ENCODE assay signal across 8 mouse cellular contexts in genomic region chr2:93199531-93199974, GRCm38 (mm10). TPM values are rescaled to one million over a fixed set of nuclear protein-coding genes. Genes with fewer than 3 reads are reported as not detected.
DNase-seq lines count a peak whose midpoint lies in the region; ATAC-seq and TF ChIP-seq lines count a peak whose summit lies in the region.

No protein-coding gene starts in this region.

- H3K27me3 ChIP-seq in heart, embryonic 12.5 days (replicated peaks), result no peaks in the 10 kb centered on the region; the same call in 1 of the 2 replicates
- no peaks in the 10 kb centered on the region for H3K27me3 ChIP-seq in lung, postnatal 0 days (replicated peaks; ENCODE audit: insufficient read depth, low read length)

- H3K4me3 ChIP-seq in heart, embryonic 12.5 days, result no peak overlapping the region
- no peak overlapping the region for H3K4me3 ChIP-seq in lung, postnatal 0 days (ENCODE audit: low read depth, low read length)

- peak; percentile 73 to 87 for DNase-seq in adrenal gland, adult (ENCODE audit: inconsistent age in 2 of 2, low spot score in 1 of 2)
- no peak for DNase-seq in adrenal gland, postnatal 4 days (ENCODE audit: low spot score in 2 of 2)
- DNase-seq in adrenal gland, adult 8-10 months, result peak; percentile 64
- peak; percentile 66 for DNase-seq in embryo, embryonic 9.5 days (ENCODE audit: extremely low spot score)
- peak; percentile 86 for DNase-seq in kidney, adult 9 months
- DNase-seq in lung, postnatal 0 days (ENCODE audit: low spot score), result peak; percentile 57
- DNase-seq in retina, postnatal 1 day, result peak; percentile 81

- no peak overlapping the region for H3K27ac ChIP-seq in heart, embryonic 12.5 days (ENCODE audit: poor library complexity, severe bottlenecking)
- no peak overlapping the region for H3K27ac ChIP-seq in lung, postnatal 0 days (ENCODE audit: low read length)

- H3K9me3 ChIP-seq in heart, embryonic 12.5 days (replicated peaks), result no peaks in the 10 kb centered on the region
- no peaks in the 10 kb centered on the region for H3K9me3 ChIP-seq in lung, postnatal 0 days (ENCODE audit: low read length)

- ATAC-seq in heart, embryonic 12.5 days (ENCODE audit: insufficient number of reproducible peaks, low FRiP score), result peak; percentile 29
- ATAC-seq in lung, postnatal 0 days, result peak; percentile 40

- no peak overlapping the region for H3K9ac ChIP-seq in heart, embryonic 12.5 days
- H3K9ac ChIP-seq in lung, postnatal 0 days (replicated peaks; ENCODE audit: low read depth), result no peak overlapping the region

- 31% methylated on average over 13 of the region's 13 CpGs for WGBS in heart, embryonic 12.5 days
- WGBS in lung, postnatal 0 days, result 40% methylated on average over 13 of the region's 13 CpGs

- no peak overlapping the region for H3K4me2 ChIP-seq in heart, embryonic 12.5 days
- no peak overlapping the region for H3K4me2 ChIP-seq in lung, postnatal 0 days (replicated peaks; ENCODE audit: low read depth, low read length)

- no peak for TF ChIP-seq EP300 in lung, postnatal 0 days (IDR thresholded peaks at IDR 0.05)

- peaks cover 19% of the 10 kb centered on the region for H3K36me3 ChIP-seq in heart, embryonic 12.5 days
- no peaks in the 10 kb centered on the region for H3K36me3 ChIP-seq in lung, postnatal 0 days (ENCODE audit: insufficient read depth, low read length)

- H3K4me1 ChIP-seq in heart, embryonic 12.5 days (replicated peaks), result peaks cover 19% of the 10 kb centered on the region
- H3K4me1 ChIP-seq in lung, postnatal 0 days (ENCODE audit: insufficient read depth, low read depth, low read length), result no peaks in the 10 kb centered on the region

- peak; percentile 96 for TF ChIP-seq CTCF in lung, postnatal 0 days (IDR thresholded peaks at IDR 0.05)

RNA-seq across cellular contexts. Expression of gene Trp53i11, which starts 12.2 kb away (rescaled TPM):
- total RNA-seq in adrenal gland, postnatal 4 days (2021), result 100 to 1,000 TPM; 114 to 117 TPM
- total RNA-seq in adrenal gland, adult 8-10 months (2022), result 100 to 1,000 TPM in 2 of 4 experiments, 10 to 100 TPM in 2; 87.6 to 148 (median 97.6) TPM
- 25.2 and 26.7 TPM in 2 replicates for polyA plus RNA-seq in heart, embryonic 12.5 days (2016; fragmentation: Nextera tagmentation; extraction: Ambion mirVana)
- 14.8 and 21.1 TPM in 2 replicates for polyA plus RNA-seq in lung, postnatal 0 days (2015; fragmentation: Nextera tagmentation; extraction: Ambion mirVana)

Comparison
In these comparisons a context has a peak if more than half of its experiments do, and no peak if none do; other contexts are left out.
1. DNase-seq: peak in adrenal gland, adult (2 of 2), adrenal gland, adult 8-10 months (single experiment), embryo, embryonic 9.5 days (single experiment), kidney, adult 9 months (single experiment), lung, postnatal 0 days (single experiment) and retina, postnatal 1 day (single experiment); none in adrenal gland, postnatal 4 days (0 of 2).